Mouse (Mus musculus) embryonic stem cell, embryonic (primary cell): Measurements from ENCODE around the gene Panx2.

Source experiments
- CTCF ChIA-PET, 4 experiments: fragments of 300-600 bp in 2 of 4; fragments of 350-600 bp in 2 of 4; sonication (Branson Sonifier 250); formaldehyde crosslinking; loops; one replicate each; lab custom pipeline; 2022; ENCODE audit warnings: inconsistent platforms in 2 of 4; lab: Charles Lee
- POLR2A ChIA-PET, 4 experiments: fragments of 300-600 bp in 2 of 4; fragments of 350-600 bp in 2 of 4; sonication (Branson Sonifier 250); formaldehyde crosslinking; loops; one replicate each; lab custom pipeline; 2022; ENCODE audit warnings: antibody characterized with exemption in 4 of 4, inconsistent platforms in 1 of 4; lab: Charles Lee

The Panx2 gene

DNA sequence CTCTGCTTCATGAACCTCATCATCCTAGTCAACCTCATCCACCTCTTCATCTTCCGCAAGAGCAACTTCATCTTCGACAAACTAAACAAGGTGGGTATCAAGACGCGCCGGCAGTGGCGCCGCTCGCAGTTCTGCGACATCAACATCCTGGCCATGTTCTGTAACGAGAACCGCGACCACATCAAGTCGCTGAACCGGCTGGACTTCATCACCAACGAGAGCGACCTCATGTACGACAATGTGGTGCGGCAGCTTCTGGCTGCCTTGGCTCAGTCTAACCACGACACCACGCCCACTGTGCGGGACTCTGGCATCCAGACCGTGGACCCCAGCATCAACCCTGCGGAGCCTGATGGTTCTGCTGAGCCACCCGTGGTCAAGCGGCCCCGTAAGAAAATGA lies 8.7 kb downstream of the Panx2 start:
- ChIA-PET POLR2A (interaction anchor here in 3 of 4 experiments (0.6 to 1.7 kb wide), 6 partner anchors 8 to 324 kb away, joined by 3 to 6 read pairs (median 5); partner anchors contain the start of gene Panx2 (in 2 of the 3)), CTCF (interaction anchor here in 2 of 4 experiments (0.5 to 0.7 kb wide), 2 partner anchors 22 to 109 kb away, joined by 4 to 5 read pairs; no protein-coding TSS in a partner anchor)

DNA sequence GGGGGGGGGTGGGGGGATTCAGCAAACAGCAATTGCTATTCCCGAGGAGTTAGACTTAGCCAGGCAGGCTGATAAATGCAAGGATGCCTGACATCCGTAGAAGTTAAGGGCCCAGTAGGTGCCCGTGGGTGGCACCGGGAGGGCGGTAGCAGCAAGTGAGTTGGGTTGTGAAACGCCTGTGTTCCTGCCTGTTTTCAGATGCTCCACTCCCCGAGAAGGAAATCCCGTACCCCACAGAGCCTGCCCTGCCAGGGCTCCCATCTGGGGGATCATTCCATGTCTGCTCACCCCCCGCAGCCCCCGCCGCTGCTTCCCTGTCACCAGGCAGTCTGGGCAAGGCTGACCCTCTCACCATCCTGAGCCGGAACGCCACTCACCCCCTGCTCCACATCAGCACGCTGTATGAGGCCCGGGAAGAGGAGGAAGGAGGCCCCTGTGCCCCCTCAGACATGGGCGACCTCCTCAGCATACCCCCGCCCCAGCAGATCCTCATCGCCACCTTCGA lies 9.9 kb downstream of the Panx2 start:
- ChIA-PET POLR2A (no interaction called here), CTCF (no interaction called here)

DNA sequence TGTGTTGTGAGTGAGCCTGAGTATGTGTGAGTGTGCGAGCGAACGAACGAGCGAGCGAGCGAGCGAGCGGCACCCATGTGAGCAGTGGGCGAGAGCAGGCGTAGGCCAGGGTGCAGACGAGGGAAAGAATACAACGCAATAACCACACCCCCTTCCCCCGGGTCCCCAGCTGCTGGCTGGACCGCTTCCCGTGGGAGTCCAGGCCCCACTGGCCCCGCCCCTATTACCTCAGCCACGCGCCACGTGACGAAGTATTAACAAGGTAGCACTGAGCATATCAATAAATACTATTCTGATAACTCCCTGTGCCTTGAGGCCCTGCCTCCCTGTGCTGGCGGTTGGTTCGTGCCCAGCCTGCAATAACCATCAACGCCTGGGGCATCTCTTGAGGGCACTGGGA lies 11.1 kb downstream of the Panx2 start:
- ChIA-PET CTCF (interaction anchor here in 1 of 4 experiments (1.6 kb wide), 1 partner anchor 58 kb away, joined by 3 read pairs; the partner anchor contains the start of gene Hdac10), POLR2A (interaction anchor here in 2 of 4 experiments (0.6 to 1.4 kb wide), 5 partner anchors 10 to 203 kb away, joined by 3 to 5 read pairs (median 3); partner anchors contain the start of genes Panx2 (in 1 of the 2) and Selenoo (in 1 of the 2))

GRCm38 (mm10) chr15:89073993-89074603 lies 14.6 kb downstream of the Panx2 start:
- ChIA-PET CTCF (interaction anchor here in 1 of 4 experiments (0.6 kb wide), 1 partner anchor 151 kb away, joined by 4 read pairs; no protein-coding TSS in a partner anchor), POLR2A (interaction anchor here in 2 of 4 experiments (1.0 to 2.4 kb wide), 5 partner anchors 14 to 272 kb away, joined by 3 to 8 read pairs (median 3); partner anchors contain the start of genes Panx2 (in 2 of the 2), Hdac10 (in 1 of the 2) and Pim3 (in 1 of the 2))

DNA sequence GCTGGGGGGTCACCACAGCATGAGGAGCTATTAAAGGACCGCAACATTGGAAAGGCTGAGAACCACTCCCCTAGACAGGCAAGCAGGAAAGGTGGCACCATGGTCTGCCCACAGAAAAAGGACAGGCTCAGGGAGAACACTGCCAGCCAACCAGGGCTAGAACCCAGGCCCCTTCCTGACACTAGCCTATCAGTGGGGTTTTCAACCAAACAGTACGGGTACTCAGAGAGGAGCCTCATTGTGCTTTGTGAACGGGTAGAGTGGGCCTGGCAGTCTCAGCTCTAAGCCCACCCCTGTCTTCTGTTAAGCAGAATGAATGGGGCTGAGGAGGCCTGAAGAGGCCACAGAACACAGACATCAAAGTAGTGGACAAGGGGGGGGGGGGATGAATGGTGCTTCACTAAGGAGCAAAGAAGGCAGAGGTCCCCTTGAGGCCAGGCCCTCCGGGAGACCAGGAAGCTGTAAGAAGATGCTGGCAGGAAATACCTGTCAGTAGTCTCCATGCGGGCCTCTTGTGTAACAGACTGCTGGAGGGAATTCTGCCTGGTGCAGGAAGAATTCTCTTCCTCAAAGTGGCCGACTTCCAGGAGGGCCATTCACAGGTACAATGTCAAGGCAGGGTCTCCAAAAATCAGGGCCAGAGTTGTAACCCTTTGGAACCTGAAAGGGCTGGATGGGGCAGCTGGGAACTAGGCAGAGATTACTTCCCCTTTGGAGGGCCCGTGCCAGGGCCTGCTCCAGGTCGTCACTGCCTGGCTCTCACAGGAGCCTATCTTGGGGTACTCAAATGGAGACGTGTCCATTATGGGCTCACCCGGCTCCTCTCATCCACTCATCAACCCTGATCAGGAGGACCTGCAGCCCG lies 15.3 kb downstream of the Panx2 start, which contains the start of gene Trabd:
Gene Trabd, plus strand, starts transcription at position 512 of the 865 bp plus-strand sequence.
- CTCF ChIA-PET: interaction anchor here in 2 of 4 experiments (1.0 to 1.1 kb wide), 2 partner anchors 30 to 136 kb away, joined by 3 read pairs; no protein-coding TSS in a partner anchor
- POLR2A ChIA-PET: interaction anchor here in 3 of 4 experiments (0.5 to 2.4 kb wide), 16 partner anchors 9 to 365 kb away, joined by 3 to 8 read pairs (median 3); partner anchors contain the start of genes Panx2 (in 3 of the 3), Alg12 (in 1 of the 3), Hdac10 (in 1 of the 3) and Selenoo (in 1 of the 3)

DNA sequence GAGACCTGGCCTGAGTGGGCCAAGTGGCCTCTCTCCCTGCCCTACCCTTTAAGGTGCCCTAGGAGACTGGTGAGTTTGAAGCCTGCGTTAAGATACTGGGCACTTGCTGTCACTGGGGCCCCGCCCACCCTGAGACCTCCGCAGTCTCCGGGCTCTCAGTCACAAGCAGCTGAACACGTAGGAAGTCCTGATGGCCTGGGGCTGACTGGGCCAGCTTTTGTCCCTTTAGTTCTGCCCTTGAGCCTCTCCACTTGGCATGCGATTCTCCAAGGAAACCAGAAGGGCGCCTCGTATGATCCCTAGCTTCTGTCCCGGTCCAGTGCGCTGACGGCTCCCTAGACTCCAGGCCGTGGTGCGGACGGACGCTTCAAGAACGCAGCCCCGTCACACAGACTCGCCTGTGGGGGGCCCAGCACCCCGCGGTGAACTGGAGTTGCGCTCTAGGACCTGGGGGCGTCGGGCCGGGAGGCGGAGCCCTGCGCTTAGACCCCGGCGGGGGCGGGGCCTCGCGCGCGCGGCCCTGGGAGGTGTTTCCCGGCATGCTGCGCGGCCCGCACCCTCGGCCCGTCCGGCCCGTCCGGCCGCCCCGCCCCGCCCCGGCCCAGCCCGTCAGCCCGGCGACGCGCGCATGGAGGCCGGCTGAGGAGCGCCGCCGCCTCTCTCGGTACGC lies 16.1 kb downstream of the Panx2 start:
- ChIA-PET CTCF (interaction anchor here in 3 of 4 experiments (0.9 to 1.3 kb wide), 4 partner anchors 13 to 135 kb away, joined by 3 to 4 read pairs (median 3); partner anchors contain the start of genes Hdac10 (in 1 of the 3) and Selenoo (in 1 of the 3)), POLR2A (interaction anchor here in 3 of 4 experiments (0.5 to 2.4 kb wide), 21 partner anchors 8 to 366 kb away, joined by 3 to 8 read pairs (median 3); partner anchors contain the start of genes Panx2 (in 3 of the 3), Selenoo (in 3 of the 3), Alg12 (in 1 of the 3) and Hdac10 (in 1 of the 3))

DNA sequence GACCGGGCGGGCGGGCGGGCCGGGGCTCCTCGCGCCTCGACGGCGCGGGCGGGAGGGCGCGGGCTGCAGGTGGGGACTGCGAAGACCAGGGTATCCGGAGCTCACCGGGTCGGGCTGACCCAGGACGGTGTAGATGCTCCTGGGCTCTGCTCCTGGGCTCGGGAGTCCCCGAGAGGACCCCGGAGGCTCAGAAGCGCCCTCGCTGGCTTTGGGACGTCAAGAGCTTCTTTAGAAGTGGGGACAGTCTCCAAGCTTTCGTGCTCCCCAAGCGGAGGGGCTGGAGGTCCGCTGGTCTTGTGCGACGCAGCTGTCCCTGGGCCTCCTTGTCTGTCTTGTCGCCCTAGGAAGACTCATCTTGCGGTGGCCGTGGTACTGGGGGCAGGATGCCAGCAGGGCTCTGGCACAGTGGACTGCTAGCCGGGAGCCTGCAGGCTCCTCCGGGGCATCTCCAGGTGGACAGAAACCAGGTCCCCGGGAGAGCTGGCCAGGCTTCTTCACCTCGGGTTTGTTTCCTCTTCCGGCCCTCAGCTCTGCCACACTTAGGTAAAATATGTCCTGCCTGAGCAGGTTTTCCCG lies 16.7 kb downstream of the Panx2 start:
- POLR2A ChIA-PET: interaction anchor here (0.5 to 2.3 kb wide), 22 partner anchors 8 to 367 kb away, joined by 3 to 8 read pairs (median 3); partner anchors contain the start of genes Selenoo (in 4 of the 4), Panx2 (in 2 of the 4), Dennd6b (in 1 of the 4) and Hdac10 (in 1 of the 4)
- CTCF ChIA-PET: interaction anchor here in 3 of 4 experiments (0.9 to 1.3 kb wide), 4 partner anchors 12 to 135 kb away, joined by 3 to 4 read pairs (median 3); partner anchors contain the start of genes Hdac10 (in 1 of the 3) and Selenoo (in 1 of the 3)

GRCm38 (mm10) chr15:89078208-89078836 lies 18.8 kb downstream of the Panx2 start:
- POLR2A ChIA-PET: interaction anchor here in 1 of 4 experiments (1.0 to 1.2 kb wide), 2 partner anchors 20 to 21 kb away, joined by 3 to 4 read pairs; no protein-coding TSS in a partner anchor
- CTCF ChIA-PET: interaction anchor here in 1 of 4 experiments (0.6 kb wide), 1 partner anchor 209 kb away, joined by 3 read pairs; no protein-coding TSS in a partner anchor

GRCm38 (mm10) chr15:89083906-89084305 lies 24.4 kb downstream of the Panx2 start:
- POLR2A ChIA-PET: interaction anchor here in 2 of 4 experiments (0.6 to 1.1 kb wide), 2 partner anchors 9 to 216 kb away, joined by 3 to 4 read pairs; no protein-coding TSS in a partner anchor
- CTCF ChIA-PET: no interaction called here

DNA sequence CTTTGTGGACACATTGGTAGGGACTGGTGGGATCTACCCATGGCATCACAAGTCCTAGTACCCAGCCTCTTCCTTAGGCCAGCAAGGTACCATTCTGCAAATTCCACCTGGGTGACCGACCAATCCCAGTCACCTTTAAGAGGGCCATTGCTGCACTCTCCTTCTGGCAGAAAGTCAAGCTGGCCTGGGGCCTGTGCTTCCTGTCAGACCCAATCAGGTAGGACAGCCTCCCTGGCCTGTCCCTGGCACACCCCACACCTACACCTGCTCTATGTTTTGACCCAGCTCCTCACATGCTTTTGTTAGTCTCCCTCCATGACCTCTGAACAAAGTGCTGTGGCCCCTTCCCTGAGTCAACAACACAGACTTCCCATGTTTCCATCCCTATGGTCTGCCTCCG lies 25.3 kb downstream of the Panx2 start:
- ChIA-PET POLR2A (interaction anchor here in 2 of 4 experiments (0.6 to 1.3 kb wide), 3 partner anchors 8 to 217 kb away, joined by 3 to 5 read pairs (median 4); no protein-coding TSS in a partner anchor), CTCF (no interaction called here)

DNA sequence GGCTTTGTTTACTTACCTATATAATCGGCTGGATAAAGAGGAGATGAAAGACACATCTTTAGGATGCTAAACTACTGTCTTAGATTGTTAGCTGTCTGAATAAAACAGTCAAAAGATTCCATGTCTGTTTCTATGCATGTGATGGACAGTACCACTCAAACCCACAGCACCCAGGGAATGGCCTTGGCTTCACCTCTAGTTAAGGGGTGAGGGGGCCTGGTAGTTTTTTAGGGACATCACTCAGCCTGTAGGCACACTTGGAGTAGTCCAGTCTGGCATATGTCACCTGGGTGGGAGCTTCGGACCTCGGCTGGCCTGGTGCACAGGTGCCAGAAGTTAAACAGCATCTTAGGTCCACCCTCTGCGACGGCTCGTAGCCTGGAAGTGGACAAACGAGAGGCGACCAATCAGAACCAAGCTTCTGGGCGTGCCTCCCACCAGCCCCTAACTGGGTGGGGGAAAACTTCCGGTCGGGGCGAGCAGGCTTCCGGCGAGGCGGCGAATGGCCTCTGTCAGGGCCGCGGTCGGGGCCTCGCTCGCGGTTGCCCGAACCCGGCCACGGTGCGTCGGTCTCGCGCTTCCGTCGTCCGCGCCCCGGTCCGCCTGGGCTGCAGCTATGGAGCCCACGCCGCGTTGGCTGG lies 29.2 kb downstream of the Panx2 start, which contains the start of gene Selenoo:
Gene Selenoo, plus strand, starts transcription at position 478 of the 641 bp plus-strand sequence.
- ChIA-PET CTCF (interaction anchor here (0.5 to 1.3 kb wide), 9 partner anchors 12 to 261 kb away, joined by 3 to 6 read pairs (median 3); partner anchors contain the start of genes Dennd6b (in 1 of the 4) and Hdac10 (in 1 of the 4)), POLR2A (interaction anchor here (0.6 to 3.6 kb wide), 25 partner anchors 9 to 212 kb away, joined by 3 to 12 read pairs (median 3); partner anchors contain the start of genes Mapk12 (in 1 of the 4) and Panx2 (in 1 of the 4))

GRCm38 (mm10) chr15:89089248-89090051 lies 29.9 kb downstream of the Panx2 start:
- ChIA-PET CTCF (interaction anchor here (0.5 to 1.3 kb wide), 8 partner anchors 13 to 262 kb away, joined by 3 to 6 read pairs (median 4); partner anchors contain the start of genes Dennd6b (in 1 of the 4) and Hdac10 (in 1 of the 4)), POLR2A (interaction anchor here (0.6 to 3.6 kb wide), 23 partner anchors 8 to 213 kb away, joined by 3 to 12 read pairs (median 3); partner anchors contain the start of genes Mapk12 (in 1 of the 4) and Panx2 (in 1 of the 4))

DNA sequence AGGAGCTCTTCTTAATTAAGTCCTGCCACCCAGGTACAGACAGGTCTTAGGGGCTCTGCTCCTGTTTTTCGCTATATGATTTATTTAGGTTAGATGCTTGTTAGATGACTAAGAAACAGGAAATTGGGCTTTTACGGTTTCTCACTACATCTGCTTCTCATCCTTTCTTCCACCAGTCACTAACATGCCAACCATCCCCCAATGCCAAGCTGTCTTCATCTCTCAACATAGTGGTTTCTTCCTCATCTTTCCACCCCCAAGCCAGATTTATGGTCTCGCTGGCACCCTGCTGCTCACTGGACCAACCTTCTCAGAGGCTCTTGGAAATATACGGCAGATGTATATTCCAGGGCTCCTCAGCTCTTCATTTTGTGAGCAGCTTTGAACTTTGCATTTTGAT lies 31.1 kb downstream of the Panx2 start:
- ChIA-PET POLR2A (interaction anchor here in 3 of 4 experiments (0.6 to 3.6 kb wide), 8 partner anchors 11 to 340 kb away, joined by 3 to 12 read pairs (median 6); no protein-coding TSS in a partner anchor), CTCF (interaction anchor here (0.6 to 1.0 kb wide), 7 partner anchors 11 to 342 kb away, joined by 3 to 17 read pairs (median 4); no protein-coding TSS in a partner anchor)

DNA sequence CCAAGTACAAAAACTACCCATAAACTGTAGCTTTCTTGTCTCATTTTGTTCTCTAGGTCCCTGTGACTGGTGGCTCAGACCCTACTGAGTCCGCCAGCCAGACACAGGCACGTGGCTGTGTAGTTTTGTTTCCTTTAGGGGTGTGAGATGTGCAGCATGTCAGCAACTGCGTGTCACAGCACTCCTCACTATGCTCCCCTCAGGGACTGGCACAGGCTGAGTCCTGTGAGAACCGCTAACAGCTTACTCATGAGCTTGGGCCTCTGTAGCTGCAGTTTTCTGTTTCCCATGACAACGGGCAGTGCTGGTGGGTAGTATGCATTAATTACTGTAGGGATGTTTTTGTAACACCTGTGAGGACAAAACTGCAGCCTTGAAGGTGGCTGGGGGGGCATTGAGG lies 32.6 kb downstream of the Panx2 start:
- CTCF ChIA-PET: interaction anchor here in 1 of 4 experiments (0.5 to 2.4 kb wide), 3 partner anchors 104 to 282 kb away, joined by 3 to 5 read pairs (median 4); partner anchors contain the start of gene Dennd6b
- POLR2A ChIA-PET: interaction anchor here in 3 of 4 experiments (0.6 to 1.6 kb wide), 5 partner anchors 9 to 544 kb away, joined by 3 to 4 read pairs (median 3); partner anchors contain the start of gene Tubgcp6 (in 2 of the 3)
